8 mouse cellular contexts compared by ENCODE assay signal in genomic region chr6:86668580-86669239, GRCm38 (mm10). TPM values are rescaled to one million over a fixed set of nuclear protein-coding genes. Genes with fewer than 3 reads are reported as not detected.
DNase-seq lines count a peak whose midpoint lies in the region; ATAC-seq and TF ChIP-seq lines count a peak whose summit lies in the region.

TSS of gene Mxd1 (minus strand) at chr6:86669161.

- peaks cover 6% of the 10 kb centered on the region; the same call in 1 of the 2 replicates for H3K4me1 ChIP-seq in spleen, adult 2 months (ENCODE audit: control insufficient read depth, insufficient read depth, insufficient read length)
- 0 out of 2 replicates have a peak, but pooled peaks cover 9% of the 10 kb centered on the region for H3K4me1 ChIP-seq in heart, postnatal 0 days (ENCODE audit: control insufficient read depth, insufficient read depth)
- peaks cover 30% of the 10 kb centered on the region for H3K4me1 ChIP-seq in limb, embryonic 10.5 days
- H3K4me1 ChIP-seq in neural tube, embryonic 12.5 days: peaks cover 24% of the 10 kb centered on the region

- no peaks in the 10 kb centered on the region for H3K27me3 ChIP-seq in spleen, adult 2 months (ENCODE audit: control insufficient read depth, insufficient read depth, low read length)
- H3K27me3 ChIP-seq in heart, postnatal 0 days (ENCODE audit: control insufficient read depth, insufficient read depth, low read length): no peaks in the 10 kb centered on the region
- H3K27me3 ChIP-seq in limb, embryonic 10.5 days (ENCODE audit: low read depth, poor library complexity, severe bottlenecking): no peaks in the 10 kb centered on the region
- no peaks in the 10 kb centered on the region for H3K27me3 ChIP-seq in neural tube, embryonic 12.5 days (replicated peaks)

- H3K4me2 ChIP-seq in heart, postnatal 0 days (ENCODE audit: low read depth, low read length): peak within 1 kb of the TSS; percentile 95
- peak within 1 kb of the TSS; percentile 94 for H3K4me2 ChIP-seq in neural tube, embryonic 12.5 days (replicated peaks)

- H3K9me3 ChIP-seq in heart, postnatal 0 days (replicated peaks; ENCODE audit: control insufficient read depth, low read length): no peaks in the 10 kb centered on the region
- H3K9me3 ChIP-seq in limb, embryonic 10.5 days (replicated peaks): no peaks in the 10 kb centered on the region
- no peaks in the 10 kb centered on the region for H3K9me3 ChIP-seq in neural tube, embryonic 12.5 days

- H3K9ac ChIP-seq in heart, postnatal 0 days (replicated peaks; ENCODE audit: low read depth, low read length): peak within 1 kb of the TSS; percentile 90
- peak within 1 kb of the TSS; percentile 86 for H3K9ac ChIP-seq in neural tube, embryonic 12.5 days

- DNase-seq in frontal cortex, adult 2 months (ENCODE audit: extremely low spot score in 1 of 2, low spot score in 1 of 2): no peak
- no peak for DNase-seq in frontal cortex, postnatal 36 days (ENCODE audit: low spot score in 2 of 2)
- no peak for DNase-seq in spleen, adult 2 months (ENCODE audit: low read depth in 1 of 2, low spot score in 2 of 2)
- DNase-seq in spleen, adult 12 weeks (ENCODE audit: low spot score): no peak
- DNase-seq in heart, postnatal 0 days (ENCODE audit: low spot score): no peak
- no peak for DNase-seq in limb, embryonic 10.5 days (ENCODE audit: low spot score)
- DNase-seq in gastrocnemius, postnatal 4 days (ENCODE audit: low spot score in 2 of 2): no peak

- TF ChIP-seq EP300 in heart, postnatal 0 days (IDR thresholded peaks at IDR 0.05; ENCODE audit: low read depth): no peak

- WGBS in spleen, adult 2 months: 1% methylated on average over 66 of the region's 76 CpGs
- 0% methylated on average over 49 of the region's 76 CpGs for WGBS in heart, postnatal 0 days
- under 1% methylated on average over 71 of the region's 76 CpGs for WGBS in limb, embryonic 10.5 days
- WGBS in neural tube, embryonic 12.5 days: under 1% methylated on average over 72 of the region's 76 CpGs

- peak within 1 kb of the TSS; percentile 98 for H3K4me3 ChIP-seq in spleen, adult 2 months (ENCODE audit: extremely low read depth, insufficient read depth, insufficient read length)
- peak within 1 kb of the TSS; percentile 89 for H3K4me3 ChIP-seq in heart, postnatal 0 days (ENCODE audit: low read depth, low read length)
- peak within 1 kb of the TSS; percentile 73 for H3K4me3 ChIP-seq in limb, embryonic 10.5 days
- H3K4me3 ChIP-seq in neural tube, embryonic 12.5 days: peak within 1 kb of the TSS; percentile 99

- peak; percentile 1; the same call in 1 of the 2 replicates for ATAC-seq in heart, postnatal 0 days (ENCODE audit: insufficient read depth, low read depth)
- peak; percentile 14; the same call in 1 of the 2 replicates for ATAC-seq in neural tube, embryonic 12.5 days (ENCODE audit: low FRiP score, low read depth)

- peaks cover 8% of the 10 kb centered on the region for H3K36me3 ChIP-seq in spleen, adult 2 months (ENCODE audit: control insufficient read depth, insufficient read depth, low read length)
- H3K36me3 ChIP-seq in heart, postnatal 0 days (replicated peaks; ENCODE audit: control insufficient read depth, insufficient read depth, low read length): peaks cover 32% of the 10 kb centered on the region
- peaks cover 34% of the 10 kb centered on the region for H3K36me3 ChIP-seq in limb, embryonic 10.5 days
- H3K36me3 ChIP-seq in neural tube, embryonic 12.5 days: peaks cover 25% of the 10 kb centered on the region

- no peak for TF ChIP-seq CTCF in spleen, adult 2 months (IDR thresholded peaks at IDR 0.05; ENCODE audit: extremely low read depth, insufficient read depth, insufficient read length, insufficient replicate concordance)
- no peak for TF ChIP-seq CTCF in heart, postnatal 0 days (IDR thresholded peaks at IDR 0.05; ENCODE audit: low read depth)

- TF ChIP-seq POLR2A in spleen, adult 2 months (IDR thresholded peaks at IDR 0.05; ENCODE audit: low read depth, low read length): peak; percentile 52

- H3K27ac ChIP-seq in spleen, adult 2 months (ENCODE audit: insufficient read depth, low read length): peak within 1 kb of the TSS; percentile 87
- peak within 1 kb of the TSS; percentile 79 for H3K27ac ChIP-seq in heart, postnatal 0 days (ENCODE audit: low read depth)
- peak within 1 kb of the TSS; percentile 79 for H3K27ac ChIP-seq in limb, embryonic 10.5 days
- peak within 1 kb of the TSS; percentile 74; the same call in 1 of the 2 replicates for H3K27ac ChIP-seq in neural tube, embryonic 12.5 days

RNA-seq across cellular contexts. Expression of gene Mxd1, which starts in this region (rescaled TPM):
- 20.0 and 20.5 TPM in 2 replicates for polyA plus RNA-seq in frontal cortex, adult 2 months (2012; rRNA removed)
- polyA plus RNA-seq in spleen, adult 2 months (2012; rRNA removed): 21.6 and 24.0 TPM in 2 replicates
- total RNA-seq in heart, postnatal 0 days (2014; rRNA removed; ENCODE audit: low replicate concordance): 5.0 and 7.7 TPM in 2 replicates
- 3.6 and 4.9 TPM in 2 replicates for polyA plus RNA-seq in heart, postnatal 0 days (2015; fragmentation: Nextera tagmentation; extraction: Ambion mirVana)
- polyA plus RNA-seq in limb, embryonic 10.5 days (2016; fragmentation: Nextera tagmentation; extraction: Ambion mirVana): 8.6 and 13.5 TPM in 2 replicates
- polyA plus RNA-seq in neural tube, embryonic 12.5 days (2016; fragmentation: Nextera tagmentation; extraction: Ambion mirVana): 29.4 and 30.4 TPM in 2 replicates
- total RNA-seq in gastrocnemius, postnatal 4 days (2021): 1 to 10 TPM; 6.7 to 9.8 TPM
